Mouse (Mus musculus) splenic B cell, adult 2 months (primary cell): ENCODE measurements around the gene Ddost.

Experiments used
- DNase-seq: peaks from one replicate; pipeline ENCODE4 v3.0.0-alpha.2; 2011; ENCODE audit warnings: low read depth, low spot score
- H3K27me3 ChIP-seq: 2 replicates; pipeline ENCODE4 v1.6.1; 2012; ENCODE audit warnings: mild to moderate bottlenecking, low read length, moderate library complexity, mixed read lengths; ENCODE audit not compliant: control insufficient read depth, poor library complexity, insufficient read depth, severe bottlenecking
- H3K36me3 ChIP-seq: 2 replicates; pipeline ENCODE4 v1.6.1; 2012; ENCODE audit warnings: mild to moderate bottlenecking, low read length, moderate library complexity, mixed read lengths; ENCODE audit not compliant: control insufficient read depth, poor library complexity, insufficient read depth, severe bottlenecking

The Ddost gene

GRCm38 (mm10) chr4:138293949-138294550, 10.5 kb upstream of the Ddost start:
- H3K27me3 ChIP-seq = no peaks in the 10 kb centered on the region
- no peaks in the 10 kb centered on the region for H3K36me3 ChIP-seq
- DNase-seq = no peak

DNA sequence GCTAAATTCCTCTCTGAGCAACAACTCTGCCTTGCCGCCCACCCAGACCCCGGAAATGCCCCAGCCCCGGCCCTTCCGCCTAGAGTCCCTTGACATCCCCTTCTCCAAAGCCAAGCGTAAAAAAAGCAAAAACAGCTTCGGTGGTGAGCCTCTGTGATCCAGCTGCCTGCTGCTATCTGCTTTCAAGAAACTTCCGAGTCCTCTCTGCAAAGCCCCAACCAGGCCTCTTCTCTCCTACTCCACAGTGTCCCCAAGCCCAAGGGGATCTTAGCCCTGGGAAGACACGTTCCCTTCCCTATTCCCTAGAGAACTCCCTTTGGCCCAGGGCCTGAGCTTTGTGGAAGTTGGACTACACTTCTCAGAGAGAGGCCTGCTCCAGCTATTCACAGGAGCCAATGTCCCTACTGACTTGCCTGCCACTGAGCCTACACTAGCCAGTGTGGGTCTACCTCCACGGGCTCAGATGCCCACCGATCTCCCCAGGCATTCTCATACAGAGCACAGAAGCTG, 3.2 kb upstream of the Ddost start:
- DNase-seq = no peak
- Histone ChIP-seq H3K27me3 (no peaks in the 10 kb centered on the region), H3K36me3 (no peaks in the 10 kb centered on the region)

DNA sequence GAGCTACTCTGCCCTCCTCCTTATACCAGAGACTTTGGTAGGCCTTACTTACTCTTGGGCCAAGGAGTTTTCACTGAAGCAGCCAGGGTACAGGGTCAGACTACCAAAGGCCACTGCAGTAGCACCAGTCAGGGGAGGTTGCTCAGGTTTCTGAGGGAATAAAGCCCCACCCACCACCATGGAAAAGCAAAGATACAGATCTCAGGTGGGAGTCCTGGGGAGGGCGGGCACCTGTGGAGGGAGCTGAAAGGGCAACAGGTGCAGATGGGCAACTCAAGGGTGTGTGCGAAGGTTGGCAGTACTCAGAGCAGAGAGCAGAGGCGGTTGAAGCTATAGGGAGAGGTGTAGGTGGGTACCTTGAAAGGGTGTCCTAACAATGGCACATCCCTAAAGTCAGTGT, 1.5 kb upstream of the Ddost start:
- H3K27me3 ChIP-seq = no peaks in the 10 kb centered on the region
- no peaks in the 10 kb centered on the region for H3K36me3 ChIP-seq
- DNase-seq = no peak

GRCm38 (mm10) chr4:138303742-138304141, 788 bp upstream of the Ddost start:
- Histone ChIP-seq H3K27me3 (no peaks in the 10 kb centered on the region), H3K36me3 (no peaks in the 10 kb centered on the region; the same call in 1 of the 2 replicates)
- peak; percentile 37 for DNase-seq

- H3K36me3 ChIP-seq = no peaks in the 10 kb centered on the region; the same call in none of the 2 replicates
- H3K27me3 ChIP-seq = no peaks in the 10 kb centered on the region
- DNase-seq = no peak
Measured at GRCm38 (mm10) chr4:138307025-138307424, 2.5 kb downstream of the Ddost start.

DNA sequence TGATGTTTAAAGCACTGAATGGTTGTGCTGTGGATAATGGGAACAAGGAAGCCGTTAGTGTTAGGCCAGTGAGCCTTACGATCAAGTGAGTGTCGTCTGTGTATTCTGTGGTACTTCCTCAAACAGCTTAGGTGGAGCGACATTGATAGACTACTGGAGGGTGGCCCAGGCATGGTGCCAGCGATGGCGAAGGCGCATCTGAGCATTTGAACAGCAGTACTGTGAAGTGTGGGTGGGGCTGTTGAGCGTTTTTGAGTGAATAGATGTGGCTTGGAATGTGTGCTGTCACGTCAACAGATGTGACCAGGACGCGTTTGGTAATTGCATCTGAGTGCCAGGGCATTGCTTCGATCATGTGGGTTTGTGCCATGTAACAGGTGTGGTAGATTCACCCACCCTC, 3.2 kb downstream of the Ddost start:
- no peaks in the 10 kb centered on the region; the same call in none of the 2 replicates for H3K36me3 ChIP-seq
- DNase-seq = no peak
- H3K27me3 ChIP-seq = no peaks in the 10 kb centered on the region

DNA sequence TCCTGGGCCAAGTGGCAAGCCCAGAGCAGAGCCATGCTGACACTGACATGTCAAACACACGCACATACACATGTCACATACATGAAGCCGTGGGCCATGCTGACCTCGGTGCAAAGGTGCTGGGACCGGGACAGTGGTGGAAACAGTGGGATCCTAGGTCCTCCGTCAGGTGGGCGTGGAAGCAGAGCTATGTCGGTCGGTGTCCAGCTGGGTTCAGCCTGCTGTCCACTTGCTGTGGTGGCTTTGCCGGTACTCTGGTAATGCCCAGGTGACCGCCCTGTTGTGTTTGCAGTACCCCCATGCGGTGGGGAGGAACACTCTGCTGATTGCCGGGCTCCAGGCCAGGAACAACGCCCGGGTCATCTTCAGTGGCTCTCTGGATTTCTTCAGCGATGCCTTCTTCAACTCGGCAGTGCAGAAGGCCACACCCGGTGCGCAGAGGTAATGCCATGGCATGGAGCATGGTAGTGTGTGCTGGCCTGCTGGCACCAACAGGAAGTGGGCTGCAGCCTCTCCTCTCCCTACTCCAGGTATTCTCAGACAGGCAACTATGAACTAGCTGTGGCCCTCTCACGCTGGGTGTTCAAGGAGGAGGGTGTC, 5.9 kb downstream of the Ddost start:
- H3K36me3 ChIP-seq = peaks cover 7% of the 10 kb centered on the region
- no peaks in the 10 kb centered on the region for H3K27me3 ChIP-seq
- no peak for DNase-seq

GRCm38 (mm10) chr4:138311595-138311994, 7.1 kb downstream of the Ddost start:
- Histone ChIP-seq H3K27me3 (no peaks in the 10 kb centered on the region), H3K36me3 (peaks cover 7% of the 10 kb centered on the region)
- peak; percentile 68 for DNase-seq

GRCm38 (mm10) chr4:138312105-138312504, 7.6 kb downstream of the Ddost start:
- DNase-seq = no peak

DNA sequence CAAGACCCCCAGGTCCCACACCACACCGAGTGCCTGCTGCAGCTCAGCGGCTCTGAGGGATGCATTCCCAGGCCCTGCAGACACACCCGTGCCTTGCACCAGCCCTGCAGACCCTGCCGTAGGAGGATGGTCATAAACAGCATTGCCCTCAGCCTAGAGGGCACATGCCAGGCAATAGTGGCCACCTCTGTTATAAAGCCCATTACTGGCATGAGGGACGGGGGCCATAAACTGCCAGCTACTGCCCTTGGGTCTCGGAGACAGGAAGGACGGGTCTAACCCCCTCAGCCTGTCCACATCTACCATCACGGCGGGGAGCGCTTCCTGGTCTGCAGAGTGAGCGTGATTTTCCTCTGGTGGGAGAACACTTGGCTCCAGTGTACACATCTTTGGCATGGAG, 8.5 kb downstream of the Ddost start:
- Histone ChIP-seq H3K27me3 (no peaks in the 10 kb centered on the region), H3K36me3 (peaks cover 8% of the 10 kb centered on the region)
- DNase-seq = no peak

More at GRCm38 (mm10) chr4:138312105-138312504, 7.6 kb downstream of the Ddost start:
- Histone ChIP-seq H3K27me3 (no peaks in the 10 kb centered on the region), H3K36me3 (peaks cover 7% of the 10 kb centered on the region)

DNA sequence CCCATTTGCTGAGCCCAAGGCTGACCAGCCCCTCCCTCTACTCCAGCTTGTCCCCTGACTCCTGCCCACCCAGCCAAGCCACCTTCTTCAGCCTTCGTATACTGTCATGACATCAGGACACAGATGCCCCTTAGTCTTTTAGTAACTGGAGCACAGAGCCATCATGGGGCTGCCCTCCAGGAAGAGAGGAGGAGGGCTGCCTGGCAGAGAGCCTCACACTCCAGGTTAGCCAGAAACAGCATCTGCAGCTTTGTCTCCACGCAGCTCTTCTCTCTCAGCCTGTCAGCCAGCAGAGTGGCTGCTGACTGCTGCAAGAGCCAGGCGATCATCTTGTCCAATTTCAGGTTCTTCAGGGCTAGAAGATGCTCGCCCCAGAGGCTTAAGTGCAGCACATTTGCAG, 9.3 kb downstream of the Ddost start:
- DNase-seq = no peak
- Histone ChIP-seq H3K27me3 (no peaks in the 10 kb centered on the region), H3K36me3 (peaks cover 8% of the 10 kb centered on the region)

DNA sequence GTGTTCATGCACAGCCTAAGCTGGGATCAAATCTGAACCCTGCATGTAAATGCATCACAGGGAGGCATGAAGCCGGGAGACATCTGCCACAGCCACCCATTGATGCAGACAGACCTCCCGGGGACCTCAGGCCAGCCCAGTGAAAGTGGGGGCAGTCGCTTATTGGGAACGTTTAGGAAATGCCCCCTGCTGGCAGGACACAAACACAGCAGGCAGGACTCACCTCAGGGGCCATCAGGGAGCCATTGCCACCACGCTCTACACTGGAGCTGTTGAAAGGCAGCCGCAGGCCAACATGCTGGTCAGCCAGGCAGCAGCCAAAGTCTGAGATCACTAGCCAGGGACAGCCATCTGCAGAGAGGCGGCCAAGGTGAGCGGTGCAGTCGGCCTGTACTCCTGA, 11.3 kb downstream of the Ddost start:
- Histone ChIP-seq H3K27me3 (no peaks in the 10 kb centered on the region), H3K36me3 (peaks cover 8% of the 10 kb centered on the region)
- peak; percentile 48 for DNase-seq

- no peak for DNase-seq
- Histone ChIP-seq H3K36me3 (peaks cover 8% of the 10 kb centered on the region), H3K27me3 (no peaks in the 10 kb centered on the region)
Measured at GRCm38 (mm10) chr4:138316369-138316768, 11.8 kb downstream of the Ddost start.

- peak; percentile 74 for DNase-seq
- H3K27me3 ChIP-seq = no peaks in the 10 kb centered on the region
Measured at GRCm38 (mm10) chr4:138318509-138319266, 14.2 kb downstream of the Ddost start.

DNA sequence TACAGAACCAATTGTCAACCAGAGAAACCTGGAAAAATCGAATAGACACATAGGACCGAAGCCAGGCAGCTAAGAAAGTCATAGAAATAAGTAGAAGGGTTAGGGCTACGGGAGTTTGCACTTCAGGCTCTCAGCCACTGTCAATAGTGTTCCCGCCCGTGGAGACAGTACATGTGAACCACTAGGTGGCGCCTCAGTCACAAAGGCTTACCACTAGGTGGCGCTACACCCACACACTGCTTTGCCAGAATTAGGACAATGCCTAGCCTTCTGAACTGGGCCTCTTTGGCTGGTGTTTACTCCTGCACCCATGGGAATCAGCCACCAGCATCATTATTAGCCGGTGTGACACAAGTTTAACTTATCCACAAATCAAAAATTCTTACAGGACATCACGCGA, 15.0 kb downstream of the Ddost start:
- Histone ChIP-seq H3K27me3 (no peaks in the 10 kb centered on the region), H3K36me3 (peaks cover 4% of the 10 kb centered on the region)
- peak; percentile 91 for DNase-seq

More at GRCm38 (mm10) chr4:138318509-138319266, 14.2 kb downstream of the Ddost start:
- H3K36me3 ChIP-seq = peaks cover 5% of the 10 kb centered on the region
